Mouse (Mus musculus) embryonic stem cell, embryonic (primary cell): ENCODE data around the gene Msh3.
"Not testable (repeated sequence)": the region's sequence is repeated elsewhere in the genome, so short reads cannot be mapped to it uniquely, and the experiment has no call there.

Source experiments
- CTCF ChIA-PET, 4 experiments: fragments of 300-600 bp in 2 of 4; fragments of 350-600 bp in 2 of 4; sonication (Branson Sonifier 250); formaldehyde crosslinking; loops; one replicate each; lab custom pipeline; 2022; ENCODE audit warnings: inconsistent platforms in 2 of 4; lab: Charles Lee
- POLR2A ChIA-PET, 4 experiments: fragments of 300-600 bp in 2 of 4; fragments of 350-600 bp in 2 of 4; sonication (Branson Sonifier 250); formaldehyde crosslinking; loops; one replicate each; lab custom pipeline; 2022; ENCODE audit warnings: antibody characterized with exemption in 4 of 4, inconsistent platforms in 1 of 4; lab: Charles Lee

The Msh3 gene

GRCm38 (mm10) chr13:92232076-92232938 lies 122.5 kb downstream of the Msh3 start:
- CTCF ChIA-PET = no interaction called here

GRCm38 (mm10) chr13:92228037-92228436 lies 126.8 kb downstream of the Msh3 start:
- POLR2A ChIA-PET = no interaction called here

More at GRCm38 (mm10) chr13:92232076-92232938, 122.5 kb downstream of the Msh3 start:
- POLR2A ChIA-PET = no interaction called here

GRCm38 (mm10) chr13:92223567-92223966 lies 131.2 kb downstream of the Msh3 start:
- ChIA-PET POLR2A (no interaction called here), CTCF (no interaction called here)

More at GRCm38 (mm10) chr13:92228037-92228436, 126.8 kb downstream of the Msh3 start:
- CTCF ChIA-PET = no interaction called here

GRCm38 (mm10) chr13:92222763-92223162 lies 132.0 kb downstream of the Msh3 start:
- POLR2A ChIA-PET = no interaction called here
- CTCF ChIA-PET = no interaction called here

- POLR2A ChIA-PET = interaction anchor here in 1 of 4 experiments (0.7 kb wide), 1 partner anchor 277 kb away, joined by 8 read pairs; no protein-coding TSS in a partner anchor
Observed at GRCm38 (mm10) chr13:92219774-92220173, 135.0 kb downstream of the Msh3 start.

GRCm38 (mm10) chr13:92217216-92217615 lies 137.6 kb downstream of the Msh3 start:
- POLR2A ChIA-PET = no interaction called here
- CTCF ChIA-PET = no interaction called here

More at GRCm38 (mm10) chr13:92219774-92220173, 135.0 kb downstream of the Msh3 start:
- CTCF ChIA-PET = no interaction called here

GRCm38 (mm10) chr13:92196860-92197259 lies 157.9 kb downstream of the Msh3 start:
- CTCF ChIA-PET = no interaction called here
- POLR2A ChIA-PET = no interaction called here

GRCm38 (mm10) chr13:92193806-92194205 lies 161.0 kb downstream of the Msh3 start:
- POLR2A ChIA-PET, CTCF ChIA-PET: not testable (repeated sequence)

GRCm38 (mm10) chr13:92172686-92173085 lies 182.1 kb downstream of the Msh3 start:
- POLR2A ChIA-PET, CTCF ChIA-PET: not testable (repeated sequence)
